Mouse (Mus musculus): ENCODE results near the gene Grhl1. TPM values are rescaled to one million over a fixed set of nuclear protein-coding genes. Genes with fewer than 3 reads are reported as not detected.

Grhl1 gene
- polyA plus RNA-seq, 1 experiment from 2014 or later: 4.0 TPM

DNA sequence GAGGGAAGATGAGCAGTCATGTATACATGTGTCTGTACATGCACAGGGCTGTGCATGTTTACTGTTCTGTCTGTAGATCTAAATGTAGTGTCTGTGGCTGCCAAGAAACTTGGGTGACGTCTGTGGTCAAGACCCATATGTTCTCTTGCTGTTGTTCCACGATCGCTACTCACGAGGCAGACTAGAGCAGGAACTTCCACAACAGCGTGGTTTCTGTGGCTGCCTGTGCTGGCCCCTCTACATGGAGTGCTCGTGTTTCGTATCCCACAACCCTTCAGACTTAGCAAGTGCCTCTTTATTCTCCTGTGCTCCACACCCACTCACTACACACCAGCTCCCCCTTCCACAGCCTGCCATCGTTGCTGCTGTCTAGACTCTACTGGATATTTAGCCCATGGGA, 24.4 kb upstream of the Grhl1 start:
- Histone ChIP-seq H3K4me2 (replicated peaks; ENCODE audit: low read depth, low read length) (no peak overlapping the region), H3K27me3 (replicated peaks; ENCODE audit: insufficient read depth, low read length) (no peaks in the 10 kb centered on the region), H3K36me3 (ENCODE audit: insufficient read depth, low read length) (0 out of 2 replicates have a peak, but pooled peaks cover 11% of the 10 kb centered on the region), H3K4me3 (ENCODE audit: low read depth, low read length) (no peak overlapping the region), H3K9me3 (ENCODE audit: low read length) (no peaks in the 10 kb centered on the region), H3K9ac (replicated peaks; ENCODE audit: low read depth) (no peak overlapping the region), H3K4me1 (ENCODE audit: insufficient read depth, low read depth, low read length) (no peaks in the 10 kb centered on the region), H3K27ac (ENCODE audit: low read length) (no peak overlapping the region)
- ATAC-seq (no peak), DNase-seq (ENCODE audit: low spot score) (no peak)
- WGBS: 57% methylated on average over 8 of the region's 8 CpGs
- TF ChIP-seq EP300 (IDR thresholded peaks at IDR 0.05): no peak
- TF ChIP-seq CTCF (IDR thresholded peaks at IDR 0.05): no peak

DNA sequence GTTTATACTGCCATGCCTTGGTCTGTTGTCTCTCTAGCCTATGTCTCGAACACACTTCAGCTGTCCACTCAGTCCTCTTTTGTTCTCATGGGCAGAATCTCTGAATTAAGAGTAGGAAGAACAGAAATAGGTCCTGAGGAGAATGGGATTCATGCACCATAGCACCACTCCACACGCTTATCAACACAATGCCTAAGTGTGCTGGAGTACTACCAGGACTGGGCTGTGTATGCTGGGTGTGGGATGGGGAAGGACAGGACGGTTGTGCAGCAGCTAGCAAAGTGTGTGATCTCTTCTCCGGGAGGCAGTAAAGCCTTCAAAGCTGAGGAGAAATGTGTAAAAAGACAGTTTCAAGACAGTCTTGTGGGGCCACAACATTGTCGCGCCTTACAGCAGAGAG, 23.2 kb upstream of the Grhl1 start:
- WGBS: 92% methylated on average over 6 of the region's 6 CpGs
- H3K27ac ChIP-seq (ENCODE audit: low read length): no peak overlapping the region
- H3K4me3 ChIP-seq (ENCODE audit: low read depth, low read length): no peak overlapping the region
- no peak overlapping the region for H3K4me2 ChIP-seq (replicated peaks; ENCODE audit: low read depth, low read length)
- H3K9ac ChIP-seq (replicated peaks; ENCODE audit: low read depth): no peak overlapping the region
- DNase-seq (ENCODE audit: low spot score) (no peak), ATAC-seq (no peak)
- no peaks in the 10 kb centered on the region for H3K4me1 ChIP-seq (ENCODE audit: insufficient read depth, low read depth, low read length)
- 0 out of 2 replicates have a peak, but pooled peaks cover 11% of the 10 kb centered on the region for H3K36me3 ChIP-seq (ENCODE audit: insufficient read depth, low read length)
- no peaks in the 10 kb centered on the region for H3K27me3 ChIP-seq (replicated peaks; ENCODE audit: insufficient read depth, low read length)
- TF ChIP-seq CTCF (IDR thresholded peaks at IDR 0.05): no peak
- no peak for TF ChIP-seq EP300 (IDR thresholded peaks at IDR 0.05)
- H3K9me3 ChIP-seq (ENCODE audit: low read length): no peaks in the 10 kb centered on the region

- DNase-seq (ENCODE audit: low spot score) (no peak), ATAC-seq (no peak)
- no peak overlapping the region for H3K4me2 ChIP-seq (replicated peaks; ENCODE audit: low read depth, low read length)
- H3K27me3 ChIP-seq (replicated peaks; ENCODE audit: insufficient read depth, low read length): no peaks in the 10 kb centered on the region
- 69% methylated on average over 2 of the region's 2 CpGs for WGBS
- H3K9me3 ChIP-seq (ENCODE audit: low read length): no peaks in the 10 kb centered on the region
- no peak for TF ChIP-seq CTCF (IDR thresholded peaks at IDR 0.05)
- TF ChIP-seq EP300 (IDR thresholded peaks at IDR 0.05): no peak
- H3K4me3 ChIP-seq (ENCODE audit: low read depth, low read length): no peak overlapping the region
- H3K27ac ChIP-seq (ENCODE audit: low read length): no peak overlapping the region
- H3K9ac ChIP-seq (replicated peaks; ENCODE audit: low read depth): no peak overlapping the region
- no peaks in the 10 kb centered on the region for H3K4me1 ChIP-seq (ENCODE audit: insufficient read depth, low read depth, low read length)
- H3K36me3 ChIP-seq (ENCODE audit: insufficient read depth, low read length): peaks cover 12% of the 10 kb centered on the region; the same call in 1 of the 2 replicates
Measured at GRCm38 (mm10) chr12:24552531-24552930, 19.6 kb upstream of the Grhl1 start.

GRCm38 (mm10) chr12:24555976-24556375, 16.1 kb upstream of the Grhl1 start:
- no peak overlapping the region for H3K4me2 ChIP-seq (replicated peaks; ENCODE audit: low read depth, low read length)
- H3K9me3 ChIP-seq (ENCODE audit: low read length): no peaks in the 10 kb centered on the region
- 72% methylated on average over 8 of the region's 8 CpGs for WGBS
- no peaks in the 10 kb centered on the region for H3K27me3 ChIP-seq (replicated peaks; ENCODE audit: insufficient read depth, low read length)
- no peaks in the 10 kb centered on the region for H3K4me1 ChIP-seq (ENCODE audit: insufficient read depth, low read depth, low read length)
- peaks cover 3% of the 10 kb centered on the region; the same call in 1 of the 2 replicates for H3K36me3 ChIP-seq (ENCODE audit: insufficient read depth, low read length)
- DNase-seq (ENCODE audit: low spot score) (no peak), ATAC-seq (no peak)
- no peak overlapping the region for H3K4me3 ChIP-seq (ENCODE audit: low read depth, low read length)
- no peak for TF ChIP-seq CTCF (IDR thresholded peaks at IDR 0.05)
- no peak for TF ChIP-seq EP300 (IDR thresholded peaks at IDR 0.05)
- no peak overlapping the region for H3K27ac ChIP-seq (ENCODE audit: low read length)
- no peak overlapping the region for H3K9ac ChIP-seq (replicated peaks; ENCODE audit: low read depth)

DNA sequence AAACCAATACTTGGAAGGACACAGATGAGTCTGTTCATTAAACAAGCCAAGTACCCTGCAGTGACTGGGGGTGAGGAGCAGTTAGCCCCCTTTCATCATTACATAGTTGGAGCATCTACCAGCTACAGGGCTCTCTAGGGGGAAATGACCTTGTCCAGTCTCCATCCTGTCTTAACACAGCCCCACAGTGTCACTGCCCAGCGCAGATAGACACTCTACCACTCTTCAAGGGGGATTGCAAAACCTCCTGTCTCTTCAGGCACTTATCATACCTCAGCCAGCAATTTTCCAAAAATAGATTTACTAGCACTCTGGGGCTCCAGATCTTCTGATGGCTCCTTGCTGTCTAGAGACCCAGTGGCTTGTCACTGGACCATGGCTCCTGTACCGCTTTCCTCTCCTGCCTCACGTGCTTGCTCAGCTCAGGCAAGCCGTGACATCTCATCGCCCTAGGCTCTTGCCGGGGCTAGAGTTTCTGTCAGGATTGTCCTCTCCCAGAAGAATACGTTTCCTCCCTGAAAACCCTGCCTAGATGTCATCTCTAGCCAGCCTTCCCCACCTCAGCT, 8.6 kb upstream of the Grhl1 start:
- Histone ChIP-seq H3K4me1 (ENCODE audit: insufficient read depth, low read depth, low read length) (no peaks in the 10 kb centered on the region), H3K27ac (ENCODE audit: low read length) (no peak overlapping the region), H3K9ac (replicated peaks; ENCODE audit: low read depth) (no peak overlapping the region), H3K27me3 (replicated peaks; ENCODE audit: insufficient read depth, low read length) (no peaks in the 10 kb centered on the region), H3K36me3 (ENCODE audit: insufficient read depth, low read length) (no peaks in the 10 kb centered on the region; the same call in 1 of the 2 replicates), H3K4me3 (ENCODE audit: low read depth, low read length) (no peak overlapping the region), H3K4me2 (replicated peaks; ENCODE audit: low read depth, low read length) (no peak overlapping the region), H3K9me3 (ENCODE audit: low read length) (no peaks in the 10 kb centered on the region)
- 81% methylated on average over 7 of the region's 7 CpGs for WGBS
- DNase-seq (ENCODE audit: low spot score) (no peak), ATAC-seq (no peak)
- no peak for TF ChIP-seq EP300 (IDR thresholded peaks at IDR 0.05)
- no peak for TF ChIP-seq CTCF (IDR thresholded peaks at IDR 0.05)

DNA sequence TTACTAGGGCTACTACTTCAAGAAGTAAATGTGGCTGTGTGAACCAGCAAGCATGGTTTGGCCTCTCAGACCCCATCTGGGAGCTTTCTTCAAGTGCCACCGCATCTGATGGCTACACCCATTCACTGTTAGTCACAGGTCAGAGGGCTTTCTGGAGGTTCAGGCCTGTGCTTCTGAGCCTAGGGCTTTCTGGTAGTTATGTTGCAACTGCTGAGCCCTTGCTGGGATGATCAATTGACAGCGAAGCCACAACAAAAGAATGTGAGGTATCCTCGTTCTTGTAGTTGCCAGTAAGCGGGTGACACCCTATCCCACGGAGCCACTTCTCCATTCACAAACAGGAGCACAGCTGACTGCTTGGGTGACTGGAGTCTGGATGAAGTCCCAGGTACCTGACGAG, 6.8 kb upstream of the Grhl1 start:
- no peak overlapping the region for H3K4me2 ChIP-seq (replicated peaks; ENCODE audit: low read depth, low read length)
- H3K36me3 ChIP-seq (ENCODE audit: insufficient read depth, low read length): no peaks in the 10 kb centered on the region
- no peak overlapping the region for H3K9ac ChIP-seq (replicated peaks; ENCODE audit: low read depth)
- no peaks in the 10 kb centered on the region for H3K9me3 ChIP-seq (ENCODE audit: low read length)
- DNase-seq (ENCODE audit: low spot score) (no peak), ATAC-seq (no peak)
- no peak overlapping the region for H3K27ac ChIP-seq (ENCODE audit: low read length)
- TF ChIP-seq EP300 (IDR thresholded peaks at IDR 0.05): no peak
- no peak for TF ChIP-seq CTCF (IDR thresholded peaks at IDR 0.05)
- no peak overlapping the region for H3K4me3 ChIP-seq (ENCODE audit: low read depth, low read length)
- no peaks in the 10 kb centered on the region for H3K4me1 ChIP-seq (ENCODE audit: insufficient read depth, low read depth, low read length)
- 67% methylated on average over 6 of the region's 6 CpGs for WGBS
- H3K27me3 ChIP-seq (replicated peaks; ENCODE audit: insufficient read depth, low read length): no peaks in the 10 kb centered on the region

DNA sequence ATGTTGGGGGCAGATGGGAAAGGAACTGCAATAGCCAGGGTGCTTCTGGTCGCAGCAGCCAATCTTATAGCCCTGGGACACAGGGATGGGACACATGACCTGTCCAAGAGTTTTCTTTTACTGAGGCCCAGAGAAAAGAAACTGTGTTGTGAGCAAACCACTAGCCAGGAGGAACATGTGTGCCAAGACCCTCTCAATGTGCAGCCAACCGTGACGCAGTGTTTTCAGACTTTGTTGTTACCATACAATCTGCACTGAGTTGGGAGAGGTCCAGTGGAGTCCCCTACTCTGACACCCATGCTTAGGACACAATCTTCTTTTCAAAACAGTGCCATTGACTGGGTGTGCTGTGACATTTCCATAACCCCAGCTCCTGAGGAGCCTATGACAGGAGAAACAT, 4.5 kb upstream of the Grhl1 start:
- H3K9me3 ChIP-seq (ENCODE audit: low read length): no peaks in the 10 kb centered on the region
- 86% methylated on average over 3 of the region's 3 CpGs for WGBS

More for the DNA sequence above, 4.5 kb upstream of the Grhl1 start:
- TF ChIP-seq CTCF (IDR thresholded peaks at IDR 0.05) (no peak), EP300 (IDR thresholded peaks at IDR 0.05) (no peak)
- Histone ChIP-seq H3K4me3 (ENCODE audit: low read depth, low read length) (no peak overlapping the region), H3K36me3 (ENCODE audit: insufficient read depth, low read length) (no peaks in the 10 kb centered on the region), H3K27me3 (replicated peaks; ENCODE audit: insufficient read depth, low read length) (peaks cover 5% of the 10 kb centered on the region; the same call in 1 of the 2 replicates), H3K9ac (replicated peaks; ENCODE audit: low read depth) (no peak overlapping the region), H3K4me1 (ENCODE audit: insufficient read depth, low read depth, low read length) (no peaks in the 10 kb centered on the region), H3K4me2 (replicated peaks; ENCODE audit: low read depth, low read length) (no peak overlapping the region), H3K27ac (ENCODE audit: low read length) (no peak overlapping the region)
- no peak for DNase-seq (ENCODE audit: low spot score)
- no peak for ATAC-seq

Measured in lung, postnatal 0 days (tissue).